Mouse (Mus musculus) intestine, embryonic 14.5 days (tissue): ENCODE measurements around the gene Btnl1. TPM values are rescaled to one million over a fixed set of nuclear protein-coding genes. Genes with fewer than 3 reads are reported as not detected.

Experiments
- polyA plus RNA-seq: library from polyadenylated mRNA; unstranded; fragments of >200 nt; fragmentation: Nextera tagmentation; extraction: Ambion mirVana; gene quantifications from 2 replicates; pipeline ENCODE4 v1.2.1, GENCODE M21; 2014

The Btnl1 gene
- polyA plus RNA-seq, 1 experiment from 2014 or later, result 1.3 TPM

Other genes with a start within 250 kb of the Btnl1 start
- gene H2-DMb2, start 233.8 kb upstream of the Btnl1 start, polyA plus RNA-seq, result 0.15 and 0.42 TPM in 2 replicates
- 1.7 and 1.8 TPM in 2 replicates for gene H2-DMb1, start 224.1 kb upstream of the Btnl1 start, polyA plus RNA-seq
- 4.2 and 4.9 TPM in 2 replicates for gene Tap1, start 189.6 kb upstream of the Btnl1 start, polyA plus RNA-seq
- 4.6 and 4.7 TPM in 2 replicates for gene Psmb9, start 189.4 kb upstream of the Btnl1 start, polyA plus RNA-seq
- 13.7 and 14.0 TPM in 2 replicates for gene Psmb8, start 179.4 kb upstream of the Btnl1 start, polyA plus RNA-seq
- gene Tap2, start 173.6 kb upstream of the Btnl1 start, polyA plus RNA-seq, result 2.2 and 2.5 TPM in 2 replicates
- gene H2-Ob, start 138.2 kb upstream of the Btnl1 start, polyA plus RNA-seq, result 0.11 TPM in 1 of 2 replicates, not detected in the other
- gene H2-Ab1, start 119.4 kb upstream of the Btnl1 start, polyA plus RNA-seq, result 12.2 and 12.9 TPM in 2 replicates
- 4.7 and 5.8 TPM in 2 replicates for gene H2-Aa, start 89.3 kb upstream of the Btnl1 start, polyA plus RNA-seq
- 4.1 and 4.3 TPM in 2 replicates for gene H2-Eb1, start 71.3 kb upstream of the Btnl1 start, polyA plus RNA-seq
- not detected in 2 replicates for gene H2-Eb2, start 51.5 kb upstream of the Btnl1 start, polyA plus RNA-seq
- 0.60 and 0.81 TPM in 2 replicates for gene Btnl2, start 22.3 kb upstream of the Btnl1 start, polyA plus RNA-seq
- 0.51 and 0.91 TPM in 2 replicates for gene BC051142, start 21.7 kb downstream of the Btnl1 start, polyA plus RNA-seq
- 1.1 and 3.3 TPM in 2 replicates for gene Btnl4, start 100.2 kb downstream of the Btnl1 start, polyA plus RNA-seq
- 0.14 and 0.22 TPM in 2 replicates for gene Btnl6, start 140.2 kb downstream of the Btnl1 start, polyA plus RNA-seq
- 5.2 and 7.4 TPM in 2 replicates for gene Notch4, start 187.1 kb downstream of the Btnl1 start, polyA plus RNA-seq
- 10.3 and 12.6 TPM in 2 replicates for gene Gpsm3, start 212.7 kb downstream of the Btnl1 start, polyA plus RNA-seq
- 12.0 and 13.7 TPM in 2 replicates for gene Pbx2, start 214.1 kb downstream of the Btnl1 start, polyA plus RNA-seq
- 2.3 and 2.9 TPM in 2 replicates for gene Ager, start 220.7 kb downstream of the Btnl1 start, polyA plus RNA-seq
- 109 and 110 TPM in 2 replicates for gene Rnf5, start 226.6 kb downstream of the Btnl1 start, polyA plus RNA-seq
- gene Agpat1, start 227.1 kb downstream of the Btnl1 start, polyA plus RNA-seq, result 59.7 and 62.3 TPM in 2 replicates
- gene Egfl8, start 238.8 kb downstream of the Btnl1 start, polyA plus RNA-seq, result 2.4 and 2.8 TPM in 2 replicates